ENCODE assay signal across 7 mouse cellular contexts in the genomic region with DNA sequence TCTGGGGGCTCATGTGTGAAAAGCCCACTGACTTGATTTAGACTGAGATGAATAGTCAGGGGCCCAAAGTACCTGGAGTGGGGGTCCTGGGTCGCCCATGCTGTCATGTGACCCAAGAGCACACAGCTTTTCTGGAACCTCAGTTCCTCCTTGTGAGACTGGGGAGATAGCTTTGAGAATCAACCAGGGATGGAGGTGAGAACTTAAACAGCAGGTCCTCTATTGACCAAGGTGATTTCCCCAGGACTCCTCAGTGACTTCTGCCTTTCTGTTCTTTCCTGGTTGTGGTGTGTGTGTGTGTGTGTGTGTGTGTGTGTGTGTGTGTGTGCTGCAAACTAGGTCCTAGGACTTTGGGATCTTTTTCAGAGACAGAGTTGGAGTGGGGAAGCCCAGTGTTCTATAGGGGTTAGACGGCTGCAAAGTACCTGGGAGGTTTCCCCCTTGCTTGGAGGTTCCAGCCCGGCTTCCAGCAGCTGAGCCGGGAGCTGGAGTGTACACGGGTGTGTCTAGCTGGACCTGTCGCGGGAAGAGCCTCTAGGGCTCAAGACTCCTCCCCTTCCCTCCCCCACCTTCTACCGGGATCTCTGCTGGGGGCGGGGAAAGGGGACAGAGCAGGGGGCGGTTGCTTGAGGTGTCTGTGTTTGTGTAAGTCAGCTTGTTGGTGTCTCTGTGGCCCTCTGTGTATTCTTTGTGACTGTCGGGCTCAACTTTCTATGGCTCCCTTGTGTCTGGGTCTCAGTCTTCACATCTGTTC. TPM values are rescaled to one million over a fixed set of nuclear protein-coding genes. Genes with fewer than 3 reads are reported as not detected.
DNase-seq lines count a peak whose midpoint lies in the region; ATAC-seq and TF ChIP-seq lines count a peak whose summit lies in the region.

No protein-coding gene starts in this region.

- peak; percentile 56 for DNase-seq in thymus, adult 2 months
- no peak for DNase-seq in thymus, postnatal 10 days (ENCODE audit: low spot score in 2 of 2)
- peak; percentile 69 for DNase-seq in embryo, embryonic 10 days (ENCODE audit: low spot score)
- peak; percentile 57 to 65 for DNase-seq in heart, postnatal 10 days
- DNase-seq in limb, embryonic 11.5 days (ENCODE audit: low spot score) = peak; percentile 77
- no peak for DNase-seq in midbrain, postnatal 0 days (ENCODE audit: low spot score)
- DNase-seq in layer of hippocampus, adult 8-10 months (ENCODE audit: low spot score in 2 of 2) = no peak

- peak overlapping the region; percentile 52 for H3K9ac ChIP-seq in limb, embryonic 11.5 days (ENCODE audit: low read length)
- H3K9ac ChIP-seq in midbrain, postnatal 0 days (replicated peaks; ENCODE audit: low read length, poor library complexity, severe bottlenecking) = 0 out of 2 replicates have a peak overlapping the region, but pooled peaks have one; percentile 70

- intact Hi-C loops in heart, postnatal 10 days (cut with DNase I) = no loop called here

- H3K27me3 ChIP-seq in thymus, adult 2 months (ENCODE audit: control insufficient read depth, insufficient read depth, low read length) = no peaks in the 10 kb centered on the region
- H3K27me3 ChIP-seq in limb, embryonic 11.5 days (ENCODE audit: control insufficient read depth, insufficient read depth, low read length) = no peaks in the 10 kb centered on the region
- H3K27me3 ChIP-seq in midbrain, postnatal 0 days (ENCODE audit: insufficient read depth, low read length) = no peaks in the 10 kb centered on the region

- no peak for TF ChIP-seq POLR2A in thymus, adult 2 months (IDR thresholded peaks at IDR 0.05; ENCODE audit: control insufficient read depth, extremely low read depth, insufficient read depth, low read length, poor library complexity)

- peak overlapping the region; percentile 14 for H3K4me3 ChIP-seq in thymus, adult 2 months (ENCODE audit: control insufficient read depth, insufficient read depth, low read length)
- H3K4me3 ChIP-seq in limb, embryonic 11.5 days (ENCODE audit: low read depth, low read length) = peak overlapping the region; percentile 30
- peak overlapping the region; percentile 37 for H3K4me3 ChIP-seq in midbrain, postnatal 0 days (ENCODE audit: low read depth, low read length)

- peaks cover 58% of the 10 kb centered on the region for H3K4me1 ChIP-seq in thymus, adult 2 months (replicated peaks; ENCODE audit: control insufficient read depth, insufficient read depth, low read length)
- H3K4me1 ChIP-seq in limb, embryonic 11.5 days (ENCODE audit: control insufficient read depth, insufficient read depth, low read length) = peaks cover 77% of the 10 kb centered on the region
- H3K4me1 ChIP-seq in midbrain, postnatal 0 days (ENCODE audit: insufficient read depth, low read length) = peaks cover 27% of the 10 kb centered on the region; the same call in 1 of the 2 replicates

- peak overlapping the region; percentile 60 for H3K4me2 ChIP-seq in limb, embryonic 11.5 days (ENCODE audit: low read depth, severe bottlenecking)
- H3K4me2 ChIP-seq in midbrain, postnatal 0 days (ENCODE audit: low read depth, low read length, poor library complexity, severe bottlenecking) = peak overlapping the region; percentile 86

- TF ChIP-seq CTCF in thymus, adult 2 months (IDR thresholded peaks at IDR 0.05; ENCODE audit: borderline replicate concordance, control insufficient read depth, extremely low read depth, insufficient read depth, low read length, poor library complexity) = no peak
- no peak for TF ChIP-seq CTCF in midbrain, postnatal 0 days (IDR thresholded peaks at IDR 0.05)

- 0 out of 2 replicates have a peak, but pooled peaks have one; percentile 3 for ATAC-seq in limb, embryonic 11.5 days (ENCODE audit: insufficient number of reproducible peaks, low FRiP score, low TSS enrichment, low read depth)
- no peak for ATAC-seq in midbrain, postnatal 0 days (ENCODE audit: low FRiP score)

- H3K27ac ChIP-seq in thymus, adult 2 months (ENCODE audit: control insufficient read depth, insufficient read depth, low read length) = no peak overlapping the region
- H3K27ac ChIP-seq in limb, embryonic 11.5 days (replicated peaks; ENCODE audit: low read depth, low read length) = peak overlapping the region; percentile 94
- peak overlapping the region; percentile 81 for H3K27ac ChIP-seq in midbrain, postnatal 0 days (ENCODE audit: low read depth, low read length)

- no peaks in the 10 kb centered on the region for H3K9me3 ChIP-seq in limb, embryonic 11.5 days (ENCODE audit: control insufficient read depth, low read length)
- no peaks in the 10 kb centered on the region for H3K9me3 ChIP-seq in midbrain, postnatal 0 days (ENCODE audit: low read length)

- no peaks in the 10 kb centered on the region for H3K36me3 ChIP-seq in thymus, adult 2 months (ENCODE audit: control insufficient read depth, insufficient read depth, low read length)
- no peaks in the 10 kb centered on the region; the same call in 1 of the 2 replicates for H3K36me3 ChIP-seq in limb, embryonic 11.5 days (ENCODE audit: control insufficient read depth, insufficient read depth, low read length)
- no peaks in the 10 kb centered on the region for H3K36me3 ChIP-seq in midbrain, postnatal 0 days (ENCODE audit: insufficient read depth, low read length)

- 5% methylated on average over 11 of the region's 11 CpGs for WGBS in thymus, adult 2 months
- WGBS in limb, embryonic 11.5 days = 3% methylated on average over 11 of the region's 11 CpGs
- 9% methylated on average over 11 of the region's 11 CpGs for WGBS in midbrain, postnatal 0 days

RNA-seq across cellular contexts. Expression of gene Bcl9l, which starts 15.2 kb away (rescaled TPM):
- 38.7 and 50.4 TPM in 2 replicates for polyA plus RNA-seq in thymus, adult 2 months (2012; rRNA removed)
- total RNA-seq in heart, postnatal 10 days (2021) = 10 to 100 TPM; 66.8 to 73.0 TPM
- 11.6 and 12.3 TPM in 2 replicates for polyA plus RNA-seq in limb, embryonic 11.5 days (2014; fragmentation: Nextera tagmentation; extraction: Ambion mirVana)
- total RNA-seq in midbrain, postnatal 0 days (2014; rRNA removed) = 42.1 and 61.1 TPM in 2 replicates
- 10.0 and 10.4 TPM in 2 replicates for polyA plus RNA-seq in midbrain, postnatal 0 days (2015; fragmentation: Nextera tagmentation; extraction: Ambion mirVana)
- total RNA-seq in layer of hippocampus, adult 8-10 months (2022) = 10 to 100 TPM; 61.8 to 68.3 (median 64.9) TPM

RNA-seq across cellular contexts. Expression of gene Upk2, which starts 43.0 kb away (rescaled TPM):
- 1.4 and 1.6 TPM in 2 replicates for polyA plus RNA-seq in thymus, adult 2 months (2012; rRNA removed)
- total RNA-seq in heart, postnatal 10 days (2021) = not detected
- 0.59 and 0.99 TPM in 2 replicates for polyA plus RNA-seq in limb, embryonic 11.5 days (2014; fragmentation: Nextera tagmentation; extraction: Ambion mirVana)
- total RNA-seq in midbrain, postnatal 0 days (2014; rRNA removed) = not detected in 2 replicates
- polyA plus RNA-seq in midbrain, postnatal 0 days (2015; fragmentation: Nextera tagmentation; extraction: Ambion mirVana) = not detected in 2 replicates
- not detected for total RNA-seq in layer of hippocampus, adult 8-10 months (2022)

RNA-seq across cellular contexts. Expression of gene Foxr1, which starts 56.9 kb away (rescaled TPM):
- 0.08 and 0.22 TPM in 2 replicates for polyA plus RNA-seq in thymus, adult 2 months (2012; rRNA removed)
- not detected for total RNA-seq in heart, postnatal 10 days (2021)
- polyA plus RNA-seq in limb, embryonic 11.5 days (2014; fragmentation: Nextera tagmentation; extraction: Ambion mirVana) = not detected in 2 replicates
- not detected in 2 replicates for total RNA-seq in midbrain, postnatal 0 days (2014; rRNA removed)
- not detected in 2 replicates for polyA plus RNA-seq in midbrain, postnatal 0 days (2015; fragmentation: Nextera tagmentation; extraction: Ambion mirVana)
- not detected for total RNA-seq in layer of hippocampus, adult 8-10 months (2022)

Comparison
In these comparisons a context has a peak if more than half of its experiments do, and no peak if none do; other contexts are left out.
1. DNase-seq: peak in thymus, adult 2 months (single experiment), embryo, embryonic 10 days (single experiment), heart, postnatal 10 days (2 of 2) and limb, embryonic 11.5 days (single experiment); none in thymus, postnatal 10 days (0 of 2), midbrain, postnatal 0 days (single experiment) and layer of hippocampus, adult 8-10 months (0 of 2).
2. Peak in every context shown above with its lines, with median percentiles within 50 percentile points of each other: H3K4me3 ChIP-seq.